Mouse (Mus musculus): Measurements from ENCODE around the gene Gcm1.

DNA sequence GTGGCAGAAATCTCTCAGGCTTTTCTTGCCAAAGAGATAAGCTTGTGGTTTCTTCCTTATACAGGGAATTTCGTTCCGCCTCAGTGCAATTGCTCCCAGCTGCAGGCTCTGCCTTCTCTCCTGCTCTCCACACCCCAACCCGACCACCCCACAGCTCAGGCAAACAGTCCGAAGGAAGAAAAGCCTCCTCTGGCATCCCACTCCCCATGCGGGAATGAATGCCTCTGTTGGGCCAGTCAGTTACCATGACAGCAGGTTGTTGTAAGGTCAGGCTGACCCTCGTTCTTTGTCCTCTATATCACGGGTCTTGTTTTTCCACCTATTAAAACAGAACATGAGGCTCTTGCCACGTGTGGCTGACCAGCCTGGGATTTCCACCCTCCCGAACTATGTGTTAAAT lies 30.5 kb upstream of the Gcm1 start:
- TF ChIP-seq CTCF (IDR thresholded peaks at IDR 0.05) (no peak), EP300 (IDR thresholded peaks at IDR 0.05) (no peak)
